Mouse (Mus musculus): ENCODE measurements around the gene Ramp1.

Ramp1 gene

DNA sequence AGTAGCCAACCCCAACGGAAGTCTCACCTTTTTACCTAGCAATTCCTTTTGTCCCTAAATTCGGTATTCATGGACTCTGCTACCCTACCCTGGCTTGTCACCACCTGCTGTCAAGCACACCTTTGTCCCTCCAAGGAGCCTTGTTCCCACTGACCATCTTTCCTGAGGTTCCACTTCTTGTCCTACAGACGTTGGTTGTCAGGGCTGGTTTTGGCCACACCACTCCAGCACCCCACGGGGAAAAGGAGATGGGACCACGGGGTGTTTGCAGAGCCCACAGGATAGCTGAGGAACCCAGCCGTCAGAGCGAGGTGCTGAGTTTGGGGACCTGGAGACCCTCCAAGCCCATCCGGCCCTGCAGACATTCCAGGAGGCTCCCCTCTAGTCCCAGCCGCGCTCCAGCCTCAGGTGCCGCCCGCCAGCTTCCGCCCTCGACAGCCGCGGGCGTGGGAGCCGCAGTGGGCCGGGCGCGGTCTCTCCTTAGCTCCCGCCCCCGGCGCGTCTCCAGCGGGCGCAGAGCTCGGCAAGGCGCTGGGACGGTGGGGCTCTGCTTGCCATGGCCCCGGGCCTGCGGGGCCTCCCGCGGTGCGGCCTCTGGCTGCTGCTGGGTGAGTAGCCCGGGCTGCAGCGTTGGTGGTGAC lies at the start of gene Ramp1:
TSS of gene Ramp1 (plus strand) at position 290 of the 641 bp plus-strand sequence.
- no peak for DNase-seq (ENCODE audit: low read depth, low spot score)

DNA sequence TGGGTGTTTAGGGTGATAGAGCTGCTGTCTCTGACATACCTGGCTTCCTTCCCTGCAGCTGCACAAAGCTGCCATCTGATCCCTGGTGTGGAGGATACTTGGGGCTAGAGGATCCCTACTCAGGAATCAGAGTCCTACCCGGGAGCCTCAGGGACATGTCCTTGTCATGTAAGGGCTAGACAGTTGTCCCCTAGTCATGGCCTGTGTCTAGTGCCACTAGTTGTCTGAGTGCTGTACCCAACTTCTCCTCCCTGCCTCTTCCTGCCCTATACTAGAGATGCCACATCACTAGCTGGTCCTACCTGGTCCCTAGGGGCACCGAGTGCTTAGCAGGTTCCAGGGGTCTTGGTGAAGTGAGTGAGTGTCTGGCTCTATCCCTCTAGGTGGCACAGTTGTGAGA lies 42.6 kb upstream of the Ramp1 start:
- DNase-seq (ENCODE audit: low read depth, low spot score), result no peak

DNA sequence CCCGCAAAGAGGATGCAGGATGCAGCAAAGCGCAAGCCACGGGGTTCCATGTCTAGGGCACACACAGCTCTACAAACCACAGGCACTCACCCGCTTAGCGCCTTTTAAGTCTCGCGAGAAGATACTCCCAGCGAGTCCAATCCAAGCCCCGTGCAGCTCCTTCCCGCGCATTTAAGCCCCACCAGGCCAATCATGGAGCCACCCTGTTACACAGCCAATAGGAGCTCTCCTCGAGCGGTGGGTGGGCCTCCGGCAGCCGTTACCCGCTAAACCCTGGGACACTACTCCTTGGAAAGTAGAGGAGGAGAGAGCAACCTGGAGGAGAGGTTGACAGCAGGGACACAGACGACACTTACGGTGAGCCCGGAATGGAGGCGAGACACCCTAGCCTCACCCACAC lies 34.8 kb upstream of the Ramp1 start, which contains the start of gene Rbm44:
TSS of gene Rbm44 (plus strand) at position 277 of the 400 bp plus-strand sequence.
- DNase-seq (ENCODE audit: low read depth, low spot score), result no peak

DNA sequence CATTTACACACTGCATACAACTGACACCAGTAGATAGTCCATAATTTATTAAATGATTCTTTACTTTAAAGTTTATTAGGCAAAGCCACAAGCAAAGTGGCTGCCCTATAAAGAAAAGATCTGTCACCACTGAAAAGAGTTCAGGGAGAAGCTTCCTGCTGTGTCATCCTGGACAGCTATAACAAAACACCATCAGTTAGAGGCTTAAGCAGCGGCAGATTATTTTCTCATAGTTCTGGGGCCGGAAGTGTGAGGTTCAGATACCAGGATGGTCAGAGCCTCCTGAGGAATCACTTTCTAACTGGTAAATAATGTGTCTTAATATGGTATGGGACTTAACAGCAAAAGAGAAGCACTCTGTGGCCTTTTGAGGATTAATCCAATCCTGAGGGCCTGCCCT lies 28.1 kb upstream of the Ramp1 start:
- DNase-seq (ENCODE audit: low read depth, low spot score), result no peak

DNA sequence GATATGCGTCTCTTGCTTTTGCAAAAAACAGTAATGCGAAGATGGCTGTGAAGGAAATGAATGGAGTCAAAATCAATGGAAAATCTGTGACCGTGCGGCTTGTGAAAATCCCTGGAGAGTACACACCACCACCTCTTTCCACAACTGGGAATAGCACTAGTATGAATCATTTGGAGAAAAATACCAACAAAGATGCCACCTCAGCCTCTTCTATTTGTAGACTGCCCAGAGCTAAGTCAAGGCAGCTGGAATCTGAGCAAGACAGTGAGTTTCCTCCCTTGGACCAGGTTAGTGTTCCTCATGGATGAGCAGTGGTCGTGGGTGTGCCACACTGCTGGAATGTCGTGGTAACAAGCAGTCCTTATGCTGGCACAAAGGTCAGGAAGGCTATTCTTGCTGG lies 12.8 kb upstream of the Ramp1 start:
- no peak for DNase-seq (ENCODE audit: low read depth, low spot score)

DNA sequence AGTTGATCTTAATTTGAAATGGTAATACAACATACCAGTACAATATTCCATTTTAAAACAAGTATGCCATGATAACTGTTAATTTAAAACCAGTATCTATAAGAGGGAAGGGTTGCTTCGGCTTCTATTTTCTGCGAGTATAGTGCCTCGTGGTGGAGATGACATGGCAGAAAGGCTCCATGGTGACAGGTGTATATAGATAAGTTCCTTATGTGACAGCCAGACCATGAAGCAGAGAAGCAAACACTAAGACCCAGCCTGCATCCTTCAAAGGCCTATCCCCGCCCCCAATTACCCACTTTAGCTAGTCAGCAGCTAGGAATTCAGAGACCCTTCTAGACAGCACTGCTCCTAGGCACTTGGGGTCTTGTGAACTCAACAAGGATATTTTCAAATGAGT lies 10.5 kb upstream of the Ramp1 start:
- no peak for DNase-seq (ENCODE audit: low read depth, low spot score)

DNA sequence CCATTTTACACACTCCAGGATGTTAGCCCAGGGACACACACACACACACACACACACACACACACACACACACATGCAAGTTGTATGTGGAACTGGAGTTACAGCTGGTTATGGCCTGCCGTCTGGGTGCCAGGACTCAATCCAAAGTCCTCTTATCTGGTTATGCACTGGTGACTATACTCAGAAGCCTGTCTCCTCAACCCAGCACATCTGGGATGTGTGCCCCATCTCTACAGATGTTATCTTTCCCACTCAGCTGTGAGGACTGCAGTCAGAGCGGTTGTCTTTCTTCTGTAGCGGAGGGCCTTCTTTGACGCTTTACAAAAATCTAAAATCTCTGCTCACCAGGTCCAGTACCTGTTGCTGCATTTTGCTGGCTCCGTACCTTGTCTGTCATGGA lies 4.8 kb upstream of the Ramp1 start:
- DNase-seq (ENCODE audit: low read depth, low spot score), result no peak

DNA sequence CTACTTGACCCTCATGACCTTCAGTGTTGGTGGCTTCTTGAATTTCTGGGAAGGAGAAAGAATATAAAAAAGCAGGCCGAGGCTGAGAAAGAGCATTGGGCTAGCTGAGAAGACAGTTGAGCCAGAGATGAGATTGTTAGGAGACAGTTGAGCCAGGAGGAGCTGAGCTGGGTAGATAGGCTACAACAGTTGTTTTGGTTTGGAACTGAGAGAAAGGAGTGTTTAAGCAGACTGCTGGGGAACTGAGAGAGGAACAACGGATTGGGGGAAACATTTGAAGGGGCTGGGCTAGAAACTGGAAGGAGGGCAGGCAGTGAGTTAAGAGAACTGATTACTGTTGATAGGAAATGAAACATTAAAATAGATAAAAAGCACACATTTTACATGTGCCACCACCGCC lies 3.6 kb upstream of the Ramp1 start:
- DNase-seq (ENCODE audit: low read depth, low spot score), result no peak

DNA sequence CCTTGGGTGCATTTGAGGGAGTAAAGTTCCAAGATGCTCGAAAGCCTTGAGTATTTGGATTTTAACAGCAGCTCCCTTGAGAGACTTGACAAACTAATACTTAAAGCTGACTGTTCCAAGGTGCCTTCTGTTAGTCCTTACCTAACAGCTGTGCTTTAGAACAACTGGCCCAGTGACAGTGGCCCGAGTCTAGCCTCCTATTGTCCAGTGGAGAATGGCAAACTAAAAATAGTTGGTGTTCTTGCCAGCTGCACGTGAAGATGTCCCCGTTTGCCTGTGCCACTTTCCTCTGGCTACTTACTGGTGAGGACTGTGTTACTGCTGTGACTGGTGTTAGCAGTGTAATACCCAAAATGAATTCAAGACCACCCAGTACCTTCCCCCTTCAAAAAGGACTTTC lies 2.8 kb upstream of the Ramp1 start:
- DNase-seq (ENCODE audit: low read depth, low spot score), result no peak

DNA sequence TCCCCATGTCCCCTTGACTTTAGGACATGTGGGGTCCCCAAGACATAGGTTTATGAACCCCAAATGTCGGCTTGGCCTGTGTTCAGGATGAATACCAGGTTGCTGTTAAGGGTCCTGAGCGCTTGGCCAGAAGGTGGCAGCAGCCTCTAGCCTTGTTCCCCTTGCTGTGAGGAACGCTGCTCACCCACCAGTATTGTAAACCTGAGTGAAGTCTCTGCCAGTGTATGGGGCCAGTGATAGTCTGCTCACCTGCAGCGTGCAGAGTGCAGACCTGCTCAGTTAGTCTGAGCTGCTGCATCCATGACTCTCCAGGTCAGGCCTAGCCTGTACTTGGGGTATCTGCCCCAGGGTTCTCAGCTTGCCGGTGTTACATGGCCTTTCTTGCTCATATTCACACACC lies 536 bp upstream of the Ramp1 start:
- peak; percentile 20 for DNase-seq (ENCODE audit: low read depth, low spot score)

DNA sequence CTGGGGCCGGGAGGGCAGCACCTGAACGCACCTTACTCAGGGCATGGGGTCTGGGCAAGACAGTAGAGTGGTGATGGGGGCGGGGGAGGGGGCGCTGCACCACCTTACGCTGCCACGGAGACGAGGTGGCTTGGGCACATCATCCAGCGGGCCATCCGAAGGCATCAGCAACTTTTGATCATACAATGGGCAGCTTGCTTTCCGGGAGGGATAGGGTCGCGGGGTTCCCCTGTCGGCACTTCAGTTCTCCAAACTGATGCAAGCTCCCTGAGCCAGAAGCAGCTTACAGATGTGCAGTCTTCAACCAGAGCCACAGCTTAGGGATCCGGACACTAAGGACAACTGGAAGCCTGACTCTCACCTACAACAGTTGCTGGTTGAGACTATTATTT lies 548 bp downstream of the Ramp1 start:
- DNase-seq (ENCODE audit: low read depth, low spot score), result no peak

DNA sequence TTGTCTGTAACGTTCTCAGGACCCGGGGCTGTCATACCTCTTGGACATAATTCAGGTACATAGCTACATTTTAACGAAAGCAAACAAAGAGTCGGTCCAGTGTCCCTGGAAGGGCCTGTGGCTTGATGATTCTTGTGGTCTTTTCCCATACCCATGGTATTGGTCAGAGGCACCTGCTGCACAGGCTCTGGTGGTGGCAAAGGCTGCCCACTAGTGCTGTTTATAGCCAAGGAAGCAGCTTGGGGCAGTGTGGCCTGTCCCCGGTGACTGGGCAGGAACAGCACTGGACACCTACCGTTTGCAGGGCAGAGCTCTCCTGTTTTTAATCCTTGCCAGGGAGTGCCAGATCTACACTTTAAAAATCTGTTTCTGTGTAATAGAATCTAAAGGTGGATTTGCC lies 1.1 kb downstream of the Ramp1 start:
- DNase-seq (ENCODE audit: low read depth, low spot score), result no peak

DNA sequence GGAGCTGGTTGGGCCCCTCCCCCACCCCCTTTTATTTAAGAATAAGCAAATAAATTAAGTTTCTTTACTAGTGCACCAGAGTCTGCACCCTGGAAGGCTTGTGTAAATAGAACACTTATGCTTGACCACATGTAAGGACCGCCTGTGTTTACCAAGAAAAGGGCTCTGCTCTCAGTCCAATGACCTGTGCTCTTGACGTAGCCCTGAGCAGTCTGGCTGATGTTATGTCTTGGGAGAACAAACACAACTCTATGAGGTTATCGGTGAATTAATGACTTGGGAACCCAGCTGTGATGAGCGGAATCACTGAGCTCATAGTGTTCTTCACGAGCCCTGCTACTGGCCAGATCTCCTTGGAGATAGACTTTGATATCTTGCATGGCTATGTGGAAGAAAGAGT lies 1.6 kb downstream of the Ramp1 start:
- DNase-seq (ENCODE audit: low read depth, low spot score), result no peak

DNA sequence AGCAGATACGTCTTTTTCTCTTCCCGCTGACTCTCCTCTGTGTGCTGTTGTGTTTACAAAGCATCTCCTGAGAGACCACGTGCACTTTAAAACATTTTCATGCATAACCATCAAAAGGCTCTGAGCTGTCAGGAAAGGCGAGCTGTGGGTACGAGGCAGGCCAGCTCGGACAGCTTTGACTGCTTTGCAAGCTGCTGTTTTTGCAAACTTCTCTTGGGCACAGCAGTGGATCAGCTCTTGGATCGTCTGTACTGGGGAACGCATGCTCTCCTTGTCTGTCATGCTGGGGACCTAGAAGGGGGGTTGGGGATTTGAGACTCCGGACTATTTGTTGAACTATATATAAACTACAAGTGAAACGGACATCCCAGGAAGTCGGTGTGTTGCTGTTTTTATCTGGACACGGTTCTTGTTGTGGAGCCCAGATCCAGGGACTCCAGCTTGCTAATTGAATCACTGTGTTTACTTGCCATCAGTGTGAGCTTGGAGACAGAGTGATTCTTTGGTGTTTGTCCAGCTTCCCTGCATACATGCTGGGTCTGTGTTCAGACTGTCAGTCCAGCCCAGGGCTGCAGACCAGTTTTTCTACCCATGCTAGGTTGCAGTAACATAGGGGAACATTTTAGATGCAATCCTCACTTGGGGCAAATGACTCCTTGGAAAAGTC lies 2.3 kb downstream of the Ramp1 start:
- no peak for DNase-seq (ENCODE audit: low read depth, low spot score)

DNA sequence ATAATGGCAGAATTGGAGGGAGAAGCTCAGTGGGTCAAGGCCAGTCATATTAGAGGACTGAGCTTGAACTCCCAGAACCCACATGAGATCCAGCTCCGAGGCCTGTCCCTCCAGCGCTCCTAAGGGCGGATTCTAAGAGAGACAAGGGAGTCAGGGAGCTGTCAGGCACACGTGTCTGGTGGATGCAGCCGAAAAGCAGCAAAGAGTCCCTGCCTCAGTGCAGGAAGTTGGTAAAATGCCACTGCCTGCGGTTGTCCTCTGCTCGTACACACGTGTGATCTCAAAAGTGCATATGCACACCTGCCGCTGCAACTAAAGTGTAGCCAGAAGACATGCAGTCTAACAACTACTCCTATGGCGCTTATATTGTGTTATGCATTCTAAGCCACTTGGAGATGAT lies 3.7 kb downstream of the Ramp1 start:
- no peak for DNase-seq (ENCODE audit: low read depth, low spot score)

DNA sequence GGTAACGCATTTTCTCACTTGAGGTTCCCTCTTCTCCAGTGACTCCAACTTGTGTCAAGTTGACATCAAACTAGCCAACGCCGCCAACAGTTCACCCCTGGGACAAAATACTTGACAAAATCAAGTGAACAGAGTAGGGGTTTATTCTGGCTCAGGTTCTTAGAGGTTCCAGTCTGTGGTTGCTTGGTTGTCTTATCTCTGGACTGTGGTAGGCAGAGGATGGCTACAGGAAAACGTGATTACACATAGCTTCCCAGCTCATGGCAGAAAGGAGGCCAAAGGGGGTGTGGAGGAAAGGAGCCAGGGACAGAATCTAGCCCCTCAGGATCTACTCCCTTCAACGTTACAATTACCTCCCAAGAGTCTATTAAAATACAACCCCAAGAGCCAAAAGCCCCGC lies 7.1 kb downstream of the Ramp1 start:
- DNase-seq (ENCODE audit: low read depth, low spot score), result no peak

DNA sequence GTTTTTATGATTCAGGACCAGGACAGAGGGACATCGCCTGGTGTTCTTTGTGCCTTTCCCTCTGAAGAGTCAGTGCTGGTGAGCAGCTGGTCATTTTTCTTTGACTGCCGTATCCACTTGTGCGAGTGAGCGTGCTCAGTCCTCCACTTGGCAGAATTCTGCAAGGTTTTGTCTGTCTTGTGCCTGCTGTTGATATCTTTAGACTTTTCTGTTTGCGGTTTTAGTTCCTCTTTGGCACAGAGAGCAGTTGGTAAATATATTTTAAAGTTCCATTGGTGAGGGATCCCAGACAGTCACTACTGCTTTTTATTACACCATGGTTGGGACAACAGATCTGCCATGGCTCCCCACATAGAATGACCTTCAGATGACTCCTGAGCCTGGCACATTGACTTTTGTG lies 7.7 kb downstream of the Ramp1 start:
- DNase-seq (ENCODE audit: low read depth, low spot score), result no peak

DNA sequence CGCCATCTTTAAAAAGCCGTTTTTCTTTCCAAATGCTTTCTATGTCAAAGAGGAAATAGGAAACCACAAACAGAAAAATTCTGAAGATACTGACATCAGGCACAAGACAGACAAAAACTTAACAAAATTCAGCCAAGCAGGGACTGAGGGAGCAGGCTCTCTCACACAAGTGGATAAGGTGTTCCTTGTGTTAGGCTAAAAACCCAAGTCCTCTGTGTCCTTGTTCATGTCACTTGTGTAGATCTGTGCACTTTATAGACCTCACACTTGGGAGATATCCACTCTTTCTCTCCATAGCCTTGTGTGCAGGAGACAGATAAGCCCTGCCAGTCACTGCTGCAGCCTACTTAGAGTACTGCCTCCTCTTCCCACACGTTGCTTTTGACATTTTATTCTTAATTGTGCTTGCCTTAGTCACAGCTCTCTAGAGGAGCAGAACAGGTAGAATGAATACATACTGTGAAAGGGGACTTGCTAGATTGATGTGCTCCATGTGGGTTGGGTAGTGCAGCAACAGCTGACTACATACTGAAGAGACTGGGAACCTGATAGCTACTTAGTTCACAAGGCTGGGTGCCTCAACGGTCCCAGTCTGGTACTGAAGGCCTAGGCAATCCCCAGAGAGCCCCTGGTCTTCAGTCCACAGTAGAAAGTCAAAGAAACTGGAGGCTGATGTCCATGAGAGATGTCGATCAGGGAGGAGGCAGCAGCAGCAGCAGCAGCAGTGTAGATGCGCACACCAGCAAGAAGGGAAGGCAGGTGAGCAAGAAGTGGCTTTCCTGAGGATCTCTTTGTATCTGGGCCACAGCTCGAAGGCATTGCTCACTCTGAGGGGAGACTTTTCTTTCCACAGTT lies 8.4 kb downstream of the Ramp1 start:
- DNase-seq (ENCODE audit: low read depth, low spot score), result no peak

DNA sequence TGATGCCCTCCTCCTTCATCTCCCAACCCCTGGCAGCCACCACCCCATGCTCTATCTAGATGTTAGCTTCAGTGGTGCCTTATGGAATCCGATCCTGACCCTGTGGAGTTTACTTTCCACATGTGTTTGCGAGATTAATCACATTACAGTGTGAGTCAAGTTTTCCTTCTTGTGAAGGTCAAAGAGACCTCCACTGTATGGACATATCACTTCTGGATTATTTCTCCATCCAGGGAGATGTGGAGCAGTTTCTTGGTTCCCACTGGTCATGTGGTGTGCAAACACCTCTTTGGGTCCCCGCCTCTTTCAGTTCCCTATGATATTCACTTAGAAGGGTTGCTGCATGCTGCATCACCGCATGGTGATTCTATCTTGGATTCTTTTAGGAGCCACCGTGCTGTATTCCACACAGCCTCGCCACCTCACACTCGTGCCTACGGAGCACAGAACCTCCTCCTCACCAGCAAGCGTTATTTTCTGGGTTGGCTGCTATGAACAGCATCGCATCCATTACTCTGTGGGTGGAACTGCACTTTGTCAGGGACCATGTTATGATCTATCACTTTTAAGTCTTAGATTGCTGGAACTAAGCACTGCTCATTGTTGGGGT lies 9.3 kb downstream of the Ramp1 start:
- DNase-seq (ENCODE audit: low read depth, low spot score), result no peak

DNA sequence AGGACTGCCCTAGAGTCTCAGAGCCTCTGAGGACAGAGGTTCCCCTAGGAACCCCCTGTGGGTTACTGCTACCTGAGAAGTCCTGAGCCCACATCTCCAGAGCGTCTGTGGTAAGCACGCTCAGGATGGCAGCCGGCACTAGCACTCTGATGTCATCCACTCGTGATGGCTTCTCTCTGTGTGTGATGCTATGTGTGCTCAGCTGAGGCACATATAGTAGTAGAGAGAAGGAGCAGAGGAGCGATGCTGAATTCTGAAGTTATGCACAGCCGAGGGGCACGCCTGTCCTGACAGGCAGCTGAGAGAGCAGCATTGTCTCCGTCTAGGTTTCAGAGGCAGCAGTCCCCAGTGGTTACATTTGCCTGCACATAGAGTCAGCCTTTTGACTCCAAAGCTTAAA lies 12.6 kb downstream of the Ramp1 start:
- no peak for DNase-seq (ENCODE audit: low read depth, low spot score)

DNA sequence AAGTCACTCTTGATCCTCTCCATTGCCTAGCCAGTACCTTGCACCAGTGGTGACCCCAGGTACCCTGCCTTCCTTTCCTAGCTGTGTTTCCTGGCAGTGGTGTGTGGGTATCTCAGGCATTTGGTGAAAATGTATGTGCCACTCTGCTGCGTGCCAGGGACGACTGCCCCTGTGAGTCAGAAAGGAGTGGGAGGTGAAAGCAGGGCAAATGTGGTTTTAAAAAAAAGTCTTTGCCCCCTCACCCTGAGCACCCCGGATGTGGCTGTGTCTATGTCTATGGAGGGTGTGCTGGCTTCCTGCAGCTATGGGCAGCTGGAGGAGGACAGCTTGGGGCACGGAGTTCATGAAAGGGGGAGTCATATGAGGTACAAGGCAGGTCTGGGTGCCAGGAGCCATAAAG lies 13.6 kb downstream of the Ramp1 start:
- no peak for DNase-seq (ENCODE audit: low read depth, low spot score)

DNA sequence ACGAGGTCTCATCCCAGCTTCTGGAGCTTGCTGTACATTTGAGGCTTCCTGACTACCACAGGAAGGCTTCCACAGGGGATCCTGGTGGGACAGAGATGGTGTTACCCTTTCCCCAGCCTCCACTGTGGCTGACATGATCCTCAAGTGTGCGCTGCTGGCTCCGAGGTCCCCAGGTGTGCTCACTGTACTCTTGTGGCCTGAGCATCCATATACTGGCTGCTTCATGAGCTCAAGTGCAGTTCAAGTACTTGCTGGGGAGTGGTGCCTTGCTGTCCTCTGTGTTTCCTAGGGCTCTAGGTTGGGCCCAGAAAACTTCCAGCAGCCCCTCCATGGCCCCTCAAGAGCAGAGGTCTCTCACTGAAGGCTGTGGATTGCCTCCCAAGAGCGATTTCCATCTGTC lies 14.1 kb downstream of the Ramp1 start:
- DNase-seq (ENCODE audit: low read depth, low spot score), result no peak

Measured in retina, postnatal 7 days (tissue).